Mouse (Mus musculus) kidney, adult 18-20 months (tissue): ENCODE measurements at regions not wholly inside any gene's neighbourhood (a gene's known extent, or its start where the extent isn't known, plus 50 kb on each side); places are given as distances from the start of the nearest gene placed in this dataset.
"Not testable (repeated sequence)": the region's sequence is repeated elsewhere in the genome, so short reads cannot be mapped to it uniquely, and the experiment has no call there.

ENCODE experiments used
- DNase-seq: peaks from one replicate; pipeline ENCODE4 v3.0.0; 2021

- DNase-seq: no peak
Measured at GRCm38 (mm10) chr12:90664436-90664835, 73.8 kb downstream of the Dio2 start.

GRCm38 (mm10) chr12:90645452-90645851, 92.8 kb downstream of the Dio2 start:
- no peak for DNase-seq

- DNase-seq: no peak
Measured at GRCm38 (mm10) chr12:90643891-90644290, 94.3 kb downstream of the Dio2 start.

- DNase-seq: no peak
Measured at GRCm38 (mm10) chr12:90624856-90625255, 113.4 kb downstream of the Dio2 start.

- no peak for DNase-seq
Measured at GRCm38 (mm10) chr12:90623426-90623825, 114.8 kb downstream of the Dio2 start.

- no peak for DNase-seq
Measured at GRCm38 (mm10) chr12:90608810-90609209, 129.4 kb downstream of the Dio2 start.

- DNase-seq: no peak
Measured at GRCm38 (mm10) chr12:90607894-90608293, 130.3 kb downstream of the Dio2 start.

- no peak for DNase-seq
Measured at GRCm38 (mm10) chr12:90580006-90580405, 158.2 kb downstream of the Dio2 start.

GRCm38 (mm10) chr12:90576103-90576502, 162.1 kb downstream of the Dio2 start:
- no peak for DNase-seq

GRCm38 (mm10) chr12:90571907-90572306, 166.3 kb downstream of the Dio2 start:
- no peak for DNase-seq

- no peak for DNase-seq
Measured at GRCm38 (mm10) chr12:90571506-90571905, 166.7 kb downstream of the Dio2 start.

GRCm38 (mm10) chr12:90566349-90566748, 171.9 kb downstream of the Dio2 start:
- peak; percentile 7 for DNase-seq

GRCm38 (mm10) chr12:90565051-90565450, 173.2 kb downstream of the Dio2 start:
- DNase-seq: no peak

GRCm38 (mm10) chr12:90564594-90564993, 173.6 kb downstream of the Dio2 start:
- not testable (repeated sequence) for DNase-seq

- DNase-seq: no peak
Measured at GRCm38 (mm10) chr12:90542361-90542760, 195.9 kb downstream of the Dio2 start.
